Mouse (Mus musculus) T-helper 1 cell (primary cell): ENCODE measurements around the gene Rftn1.
"Not testable (repeated sequence)": the region's sequence is repeated elsewhere in the genome, so short reads cannot be mapped to it uniquely, and the experiment has no call there.

ENCODE experiments used
- in situ Hi-C: fragments of 300-600 bp; cut with MboI, MseI; formaldehyde crosslinking; loops from one replicate; pipeline ENCODE4 v1.15.1; 2025; ENCODE audit warnings: high pct_unique_total_duplicates

The Rftn1 gene

GRCm38 (mm10) chr17:50190131-50191015 is at the start of gene Rftn1:
Gene Rftn1, minus strand, starts transcription at chr17:50190674.
- in situ Hi-C loops = no loop called here

- in situ Hi-C loops = loop anchor here (5.0 to 10.0 kb wide), 2 partner anchors 276 to 303 kb away; no protein-coding TSS in a partner anchor
Measured at GRCm38 (mm10) chr17:50237818-50238610, 47.5 kb upstream of the Rftn1 start.

GRCm38 (mm10) chr17:50237436-50237709 is 46.9 kb upstream of the Rftn1 start:
- in situ Hi-C loops = loop anchor here (5.0 to 10.0 kb wide), 2 partner anchors 275 to 303 kb away; no protein-coding TSS in a partner anchor

GRCm38 (mm10) chr17:50236702-50237435 is 46.4 kb upstream of the Rftn1 start:
- in situ Hi-C loops = loop anchor here (5.0 to 10.0 kb wide), 2 partner anchors 275 to 302 kb away; no protein-coding TSS in a partner anchor

- in situ Hi-C loops = loop anchor here (5.0 to 10.0 kb wide), 2 partner anchors 274 to 301 kb away; no protein-coding TSS in a partner anchor
Measured at GRCm38 (mm10) chr17:50235943-50236701, 45.6 kb upstream of the Rftn1 start.

GRCm38 (mm10) chr17:50233956-50234355 is 43.5 kb upstream of the Rftn1 start:
- in situ Hi-C loops = loop anchor here (10.0 kb wide), 1 partner anchor 299 kb away; no protein-coding TSS in a partner anchor

GRCm38 (mm10) chr17:50232821-50233220 is 42.3 kb upstream of the Rftn1 start:
- in situ Hi-C loops = loop anchor here (10.0 kb wide), 1 partner anchor 298 kb away; no protein-coding TSS in a partner anchor

- in situ Hi-C loops = loop anchor here (10.0 kb wide), 1 partner anchor 296 kb away; no protein-coding TSS in a partner anchor
Measured at GRCm38 (mm10) chr17:50231206-50231605, 40.7 kb upstream of the Rftn1 start.

- in situ Hi-C loops = no loop called here
Measured at GRCm38 (mm10) chr17:50229534-50229933, 39.1 kb upstream of the Rftn1 start.

GRCm38 (mm10) chr17:50227366-50227765 is 36.9 kb upstream of the Rftn1 start:
- in situ Hi-C loops = no loop called here

- in situ Hi-C loops = no loop called here
Measured at GRCm38 (mm10) chr17:50224718-50225117, 34.2 kb upstream of the Rftn1 start.

- in situ Hi-C loops = no loop called here
Measured at GRCm38 (mm10) chr17:50217978-50218377, 27.5 kb upstream of the Rftn1 start.

GRCm38 (mm10) chr17:50215104-50215503 is 24.6 kb upstream of the Rftn1 start:
- in situ Hi-C loops = no loop called here

GRCm38 (mm10) chr17:50213117-50213516 is 22.6 kb upstream of the Rftn1 start:
- in situ Hi-C loops = no loop called here

- in situ Hi-C loops = no loop called here
Measured at GRCm38 (mm10) chr17:50211816-50212215, 21.3 kb upstream of the Rftn1 start.

GRCm38 (mm10) chr17:50209831-50210230 is 19.4 kb upstream of the Rftn1 start:
- in situ Hi-C loops = no loop called here

- in situ Hi-C loops = no loop called here
Measured at GRCm38 (mm10) chr17:50208137-50209045, 17.9 kb upstream of the Rftn1 start.

GRCm38 (mm10) chr17:50206262-50206661 is 15.8 kb upstream of the Rftn1 start:
- in situ Hi-C loops = not testable (repeated sequence)

GRCm38 (mm10) chr17:50205840-50206239 is 15.4 kb upstream of the Rftn1 start:
- in situ Hi-C loops = not testable (repeated sequence)
